Mouse (Mus musculus) frontal cortex, postnatal 36 days (tissue): ENCODE measurements at regions not wholly inside any gene's neighbourhood (a gene's known extent, or its start where the extent isn't known, plus 50 kb on each side); places are given as distances from the start of the nearest gene placed in this dataset.

Source experiments
- DNase-seq, 2 experiments: peaks; one replicate each; pipeline ENCODE4 v3.0.0; 2022; ENCODE audit warnings: low spot score in 2 of 2

DNA sequence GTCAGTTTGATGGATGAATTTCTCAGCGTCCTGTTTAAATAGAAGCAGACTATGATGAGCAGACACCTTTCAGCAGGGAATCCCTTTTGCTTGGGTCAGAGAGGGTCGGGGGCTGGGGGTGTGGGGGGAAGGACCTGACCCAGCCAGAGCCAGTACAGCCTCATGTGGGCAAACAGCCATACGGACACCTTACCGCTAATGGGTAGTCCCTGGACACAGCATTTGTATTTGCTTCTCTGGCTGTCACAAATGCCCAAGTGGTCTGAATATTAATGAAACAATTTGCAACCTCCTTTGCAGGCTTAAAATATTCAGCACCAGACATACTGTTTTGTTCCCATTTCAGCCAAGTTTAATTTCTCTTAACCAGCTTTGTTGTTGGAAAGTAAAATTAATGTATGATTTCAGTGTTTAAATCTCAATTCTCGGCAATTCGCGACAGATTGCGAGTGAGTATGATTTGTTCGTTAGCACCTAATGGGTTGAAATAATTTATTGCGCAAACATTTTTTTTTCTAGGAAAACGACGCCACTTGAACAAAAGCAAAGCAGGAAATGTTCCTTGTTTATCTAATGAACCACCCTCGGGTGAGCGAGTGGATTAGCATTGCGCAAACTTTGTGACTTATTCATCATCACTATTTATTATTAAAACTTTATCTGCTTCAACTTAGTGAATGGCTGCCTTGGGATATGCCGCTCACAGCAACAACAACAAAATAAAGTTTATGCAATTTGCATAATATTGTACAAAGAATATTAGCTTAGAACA lies 166.2 kb downstream of the Cdh26 start:
- no peak for DNase-seq

DNA sequence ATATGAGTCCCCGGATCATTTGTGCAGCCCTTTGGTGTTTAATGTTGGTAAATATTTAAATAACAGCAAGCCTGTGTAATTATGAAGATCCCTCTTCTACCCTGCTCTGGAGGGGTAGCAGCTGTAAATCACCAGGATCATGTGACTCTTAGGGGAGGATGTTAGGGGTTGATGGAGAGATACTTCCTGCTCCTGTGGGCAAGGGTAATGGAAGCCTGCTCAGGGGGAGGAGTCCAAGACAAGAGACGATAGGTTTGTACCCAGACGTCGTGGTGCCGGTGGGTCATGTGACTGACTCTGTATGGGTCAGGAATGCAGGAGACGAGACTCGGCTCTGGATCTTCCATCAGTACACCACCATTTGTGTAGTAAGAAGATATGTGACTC lies 166.7 kb downstream of the Cdh26 start:
- DNase-seq = no peak

DNA sequence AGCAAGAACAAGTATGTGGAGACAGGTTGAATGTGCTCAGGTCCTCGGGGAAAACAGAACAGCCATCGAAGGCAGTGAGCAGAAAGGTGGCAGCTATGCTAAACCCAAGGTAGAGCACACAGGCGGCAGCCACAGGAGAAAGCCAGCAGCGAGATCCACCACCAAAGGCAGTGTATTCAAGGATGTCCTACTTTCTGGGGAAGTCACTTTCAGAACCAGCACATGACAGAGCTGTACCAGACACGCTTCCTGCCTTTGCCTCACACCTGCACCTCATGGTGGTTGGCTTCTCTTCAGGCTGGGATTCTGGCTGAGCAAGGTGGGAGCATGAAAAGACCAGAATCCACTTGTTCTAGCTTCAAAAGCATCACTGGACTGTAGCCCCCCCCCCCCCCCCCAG lies 168.0 kb downstream of the Cdh26 start:
- no peak for DNase-seq

DNA sequence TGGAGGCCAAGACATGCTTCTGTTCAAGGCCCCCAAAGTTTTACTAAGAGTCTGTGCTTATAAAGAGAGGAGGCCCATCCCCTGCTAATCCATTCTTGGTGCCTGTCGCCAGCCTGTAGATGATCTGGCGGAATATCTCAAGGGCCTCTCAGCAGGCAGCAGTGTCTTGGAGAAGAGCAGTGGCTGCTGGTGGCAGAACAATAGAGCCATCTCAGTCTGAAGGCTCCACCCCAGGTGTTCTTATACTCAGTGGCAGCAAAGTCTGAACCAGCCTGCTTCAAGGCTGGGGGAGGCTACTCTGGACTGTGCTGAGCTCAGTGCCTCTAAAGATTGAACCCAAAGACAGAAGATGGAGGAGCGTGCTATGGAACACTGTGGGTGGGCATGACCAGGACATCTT lies 168.5 kb downstream of the Cdh26 start:
- no peak for DNase-seq

DNA sequence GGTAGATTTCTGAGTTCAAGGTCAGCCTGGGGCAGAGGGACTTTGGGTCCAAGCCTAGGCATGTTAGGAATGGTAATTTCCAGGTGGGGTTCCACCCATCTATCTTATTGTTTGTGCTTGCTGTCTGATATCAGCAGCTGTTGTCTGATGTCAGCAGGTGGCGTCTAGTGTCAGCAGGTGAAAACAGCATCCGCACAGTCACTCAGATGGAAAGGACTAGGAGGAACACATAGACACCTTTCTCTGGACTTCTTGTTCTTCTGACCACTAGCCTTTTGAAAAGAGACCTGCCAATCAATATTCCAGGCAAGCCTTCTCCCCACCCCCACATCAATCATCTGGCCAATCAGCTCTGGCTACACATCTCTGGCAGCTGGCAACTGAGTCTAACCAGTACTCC lies 173.1 kb downstream of the Cdh26 start:
- no peak for DNase-seq

DNA sequence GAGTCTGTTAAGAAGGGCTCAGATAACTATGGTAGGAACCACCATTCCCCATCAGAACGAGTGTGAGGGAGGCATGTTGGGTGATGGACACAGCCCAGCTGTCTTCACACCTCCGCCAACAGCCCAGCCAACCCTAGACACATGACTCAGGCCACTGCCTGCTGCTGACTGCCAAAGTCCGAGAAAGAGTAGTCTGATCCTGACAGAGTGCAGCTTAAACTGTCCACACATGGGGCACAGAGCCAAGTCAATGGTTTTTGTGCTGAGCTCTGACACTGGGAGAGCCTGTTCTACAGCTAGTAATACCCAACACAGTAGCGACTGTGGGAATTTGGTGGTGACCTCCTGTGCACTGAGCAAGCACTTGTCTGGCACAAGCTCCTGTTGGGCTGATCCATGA lies 176.4 kb downstream of the Cdh26 start:
- peak in 1 of 2 experiments; percentile 29 for DNase-seq

DNA sequence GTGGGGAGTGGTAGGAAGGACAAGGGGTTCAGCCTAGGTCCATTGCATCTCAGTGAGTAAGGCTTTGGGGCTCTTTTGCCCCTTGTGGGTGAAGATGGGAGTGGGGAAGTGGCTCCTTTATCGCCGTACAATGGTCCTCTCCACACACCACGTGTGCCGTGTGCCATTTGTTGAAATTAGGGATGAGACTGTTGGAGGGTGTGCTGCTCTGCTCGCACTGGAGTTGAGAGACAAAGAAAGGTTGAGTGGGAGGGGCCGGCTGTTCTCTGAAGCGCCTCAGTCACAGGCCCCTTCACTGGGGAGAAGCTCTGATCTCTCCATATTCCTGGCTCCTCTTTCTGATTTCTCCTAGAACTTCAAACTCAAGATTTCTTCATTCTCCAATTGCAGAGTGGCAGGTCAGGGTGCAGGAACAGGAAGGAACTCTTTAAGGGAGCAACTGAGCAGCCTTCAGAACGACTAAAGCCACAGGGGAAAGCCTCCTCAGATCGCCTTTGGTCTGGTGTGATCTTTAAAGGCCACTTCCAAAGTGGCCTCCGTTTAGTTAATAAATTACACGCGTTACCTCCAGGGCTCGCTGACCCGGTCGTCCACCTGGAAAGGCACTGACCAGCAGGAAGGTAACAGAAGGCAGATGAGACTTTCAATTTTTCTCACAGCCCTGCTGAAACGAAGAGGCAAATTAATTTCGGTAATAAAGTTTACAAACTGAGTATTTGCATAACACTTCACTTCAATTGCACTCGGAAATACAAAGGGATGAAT lies 180.1 kb downstream of the Cdh26 start:
- no peak for DNase-seq

DNA sequence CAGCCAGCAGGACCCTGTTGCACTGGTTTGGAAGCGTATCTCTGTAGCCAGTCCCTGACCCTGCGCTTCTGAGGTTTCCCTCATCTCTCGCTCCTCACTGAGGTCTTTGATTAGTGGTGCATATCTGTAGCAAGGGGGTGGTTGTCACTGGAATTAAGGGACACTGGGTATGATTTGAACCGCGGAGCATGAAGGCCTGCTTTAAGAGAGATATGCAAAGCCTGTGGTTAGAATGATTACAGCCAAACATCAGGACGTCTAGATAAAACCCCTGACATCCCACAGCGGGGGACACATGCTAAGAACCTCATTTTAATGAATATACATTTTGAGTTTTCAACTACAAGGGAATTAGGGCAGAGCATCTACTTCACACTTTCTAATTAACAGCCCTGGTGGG lies 184.4 kb downstream of the Cdh26 start:
- DNase-seq = no peak

DNA sequence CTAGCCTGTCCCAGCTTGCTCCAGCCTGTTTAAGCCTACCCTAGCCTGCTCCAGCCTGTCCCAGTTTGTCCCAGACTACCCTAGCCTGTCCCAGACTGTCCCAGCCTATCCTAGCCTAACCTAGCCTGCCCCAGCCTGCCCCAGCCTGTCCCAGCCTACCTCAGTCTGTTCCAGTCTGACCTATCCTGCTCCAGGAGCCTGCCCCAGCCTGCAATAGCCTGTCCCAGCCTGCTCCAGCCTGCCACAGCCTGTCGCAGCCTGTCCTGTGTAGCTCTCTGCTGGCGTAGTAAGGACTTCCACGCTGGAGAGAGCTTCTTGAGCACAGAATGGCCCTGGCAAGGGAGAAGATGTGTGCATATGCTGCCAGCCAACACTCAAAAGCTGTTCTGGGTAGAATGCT lies 192.5 kb downstream of the Cdh26 start:
- DNase-seq = peak in 1 of 2 experiments; percentile 16

DNA sequence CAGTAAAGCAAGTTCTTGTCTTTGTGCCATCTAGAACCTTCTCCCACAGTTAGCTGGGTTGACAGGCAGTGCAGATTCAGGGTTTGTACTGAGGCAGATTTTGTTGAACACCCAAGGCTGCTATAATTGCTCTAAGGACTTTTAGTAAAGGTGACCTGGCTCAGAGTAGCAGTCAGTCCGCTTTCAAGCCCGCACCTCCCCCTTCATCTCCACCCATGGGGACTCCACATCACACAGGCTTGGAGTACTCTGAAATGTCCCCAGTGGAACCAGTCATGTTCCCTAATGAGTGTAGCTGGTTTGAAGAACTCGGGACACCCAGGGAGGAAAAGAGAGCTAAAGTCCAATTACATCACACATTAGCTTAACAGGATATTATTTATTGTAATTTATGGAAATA lies 194.1 kb downstream of the Cdh26 start:
- DNase-seq = no peak

DNA sequence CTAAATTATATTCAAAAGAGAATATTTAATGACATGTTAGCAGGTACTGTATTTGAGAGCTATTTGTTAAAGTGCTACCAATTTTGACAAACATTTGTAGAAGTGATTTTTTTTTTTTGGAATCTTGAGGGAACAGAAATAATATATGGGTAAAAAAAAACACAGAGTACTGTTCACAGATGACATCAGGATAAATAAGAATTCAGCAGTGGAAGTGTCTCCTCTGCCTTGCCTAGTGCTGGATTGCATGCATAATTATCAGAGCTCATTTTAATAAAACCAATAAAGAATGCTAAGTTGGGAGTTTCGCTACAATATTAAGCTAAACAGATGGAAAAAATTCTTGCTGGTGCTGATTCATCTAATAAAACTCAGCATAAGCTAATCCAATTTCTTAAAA lies 194.6 kb downstream of the Cdh26 start:
- DNase-seq = no peak

DNA sequence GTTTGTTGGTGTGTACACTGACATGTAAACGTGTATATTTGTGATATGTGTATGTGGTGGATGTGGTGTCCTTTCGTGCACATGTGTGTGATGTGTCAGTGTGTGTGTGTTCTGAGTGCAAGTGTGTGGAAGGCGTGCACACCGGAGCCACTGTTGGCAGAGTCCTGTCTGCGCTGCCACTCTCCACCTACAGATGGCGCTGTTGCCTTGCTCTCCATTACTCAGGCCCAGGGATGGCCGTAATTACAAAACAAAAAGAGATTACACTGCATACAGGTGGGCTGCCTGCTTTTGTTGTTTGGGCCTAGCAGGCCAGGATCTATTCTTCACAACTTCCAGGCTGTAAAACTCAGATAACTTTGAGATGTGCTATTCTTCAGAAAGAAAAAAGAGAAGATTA lies 199.4 kb downstream of the Cdh26 start:
- peak; percentile 69 for DNase-seq

DNA sequence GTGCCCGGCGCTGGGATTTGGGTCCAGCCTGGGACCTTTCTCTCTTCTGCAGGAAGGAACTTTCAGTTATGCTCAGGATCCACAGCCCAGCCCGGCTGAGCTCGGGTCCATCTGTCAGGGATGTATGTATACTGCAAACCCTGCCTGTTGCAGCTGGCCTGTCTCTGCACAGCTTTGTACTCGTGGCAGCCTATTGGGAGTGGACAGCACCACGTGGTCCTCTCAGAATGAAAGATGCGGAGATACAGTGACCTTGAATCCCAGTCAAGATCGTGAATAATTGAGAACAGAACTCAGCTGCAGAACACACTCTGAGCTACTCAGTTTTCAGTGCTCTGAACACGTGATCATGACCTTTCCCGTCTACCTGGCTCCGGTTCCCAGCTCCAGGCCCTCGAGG lies 200.2 kb downstream of the Cdh26 start:
- no peak for DNase-seq

DNA sequence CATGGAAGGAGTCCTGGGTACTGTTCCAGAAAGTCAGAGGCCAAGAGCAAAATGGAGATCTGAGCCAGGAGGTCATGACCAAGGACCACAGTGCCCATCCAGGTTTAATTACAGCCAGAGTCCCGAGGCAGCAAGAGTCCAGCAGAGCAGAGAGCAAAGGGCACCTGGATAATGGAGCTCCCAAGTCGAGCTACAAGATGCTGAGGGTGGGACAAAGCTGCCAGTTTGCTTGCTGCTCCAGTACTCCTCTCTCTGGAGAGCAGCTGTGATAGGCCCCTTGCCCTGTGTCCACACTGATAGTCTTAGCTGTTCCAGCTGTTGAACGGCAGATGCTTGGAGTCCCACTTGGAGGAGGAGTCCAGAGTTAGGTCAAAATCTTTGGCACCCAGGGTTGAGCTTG lies 201.0 kb downstream of the Cdh26 start:
- DNase-seq = no peak

DNA sequence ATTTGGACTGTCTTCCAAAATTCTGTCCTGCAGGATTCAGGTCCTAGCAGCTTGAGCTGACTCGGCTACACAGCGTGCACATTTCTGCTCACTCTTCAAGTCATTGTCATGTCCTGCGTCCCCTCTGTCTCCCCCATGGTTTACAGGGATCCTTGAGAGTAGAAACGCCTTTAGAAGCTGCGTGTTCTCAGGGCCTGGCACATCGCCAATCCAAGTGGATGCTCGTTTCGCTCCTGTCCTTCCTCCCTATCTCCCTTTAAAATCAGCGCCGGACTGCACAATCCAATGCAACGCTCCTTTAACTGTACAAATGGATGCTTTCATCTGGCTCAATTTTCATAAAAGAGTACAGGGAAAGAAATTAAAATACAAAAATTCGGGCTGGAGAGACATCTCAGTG lies 201.6 kb downstream of the Cdh26 start:
- DNase-seq = no peak

DNA sequence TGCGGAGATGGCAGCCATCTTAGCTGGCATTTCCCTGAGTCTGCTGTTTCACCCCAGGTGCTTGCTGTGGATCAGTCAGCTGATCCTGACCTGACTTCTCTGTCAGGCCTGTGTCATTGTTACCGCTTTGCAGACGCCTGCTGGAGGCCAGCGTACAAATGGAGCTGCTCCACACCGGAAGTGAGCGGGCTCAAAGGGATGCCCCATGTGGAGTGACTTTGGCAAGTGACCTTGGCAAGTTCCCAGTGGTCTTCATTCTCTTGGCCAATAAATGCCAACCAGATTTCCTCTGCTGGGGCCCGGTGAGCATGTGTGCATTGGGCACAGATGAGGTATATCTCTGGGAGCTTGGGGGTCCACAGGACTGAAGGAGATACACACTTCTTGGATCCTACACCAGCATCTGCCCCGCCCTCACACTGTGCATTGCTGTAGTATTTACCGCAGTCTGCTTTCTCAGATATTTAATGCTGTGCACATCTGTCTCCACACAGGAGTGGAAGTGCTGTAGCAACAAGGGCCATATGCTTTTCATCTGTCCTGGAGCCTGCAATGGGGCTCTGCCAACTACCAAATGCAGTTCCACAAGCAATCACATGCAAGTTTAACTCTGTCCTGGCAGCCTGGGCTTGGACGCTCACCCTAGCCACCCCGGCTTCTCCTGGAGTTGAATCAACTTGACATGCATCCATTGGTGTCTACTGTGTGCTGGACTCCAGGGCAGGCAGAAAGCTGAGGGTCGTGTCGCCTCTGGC lies 202.7 kb downstream of the Cdh26 start:
- no peak for DNase-seq

DNA sequence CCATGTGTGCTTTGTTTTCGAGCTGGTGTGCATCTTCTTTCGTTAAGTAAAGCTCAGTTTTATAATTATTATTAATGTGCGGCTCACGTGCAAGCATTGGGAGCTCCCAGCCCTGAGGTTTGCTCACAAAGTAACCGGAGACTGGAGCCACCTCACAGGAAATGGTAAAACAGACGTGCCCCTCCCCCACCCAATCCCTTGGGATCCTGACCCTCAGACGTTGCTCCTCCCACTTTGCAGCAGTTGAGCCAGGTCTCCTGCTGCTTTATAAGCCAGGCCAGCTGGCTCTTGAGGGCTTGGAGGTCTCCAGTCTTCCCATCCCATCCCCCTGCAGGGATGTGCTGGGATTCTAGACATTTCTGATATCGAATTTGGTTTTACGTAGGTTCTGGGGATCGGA lies 203.8 kb downstream of the Cdh26 start:
- no peak for DNase-seq

DNA sequence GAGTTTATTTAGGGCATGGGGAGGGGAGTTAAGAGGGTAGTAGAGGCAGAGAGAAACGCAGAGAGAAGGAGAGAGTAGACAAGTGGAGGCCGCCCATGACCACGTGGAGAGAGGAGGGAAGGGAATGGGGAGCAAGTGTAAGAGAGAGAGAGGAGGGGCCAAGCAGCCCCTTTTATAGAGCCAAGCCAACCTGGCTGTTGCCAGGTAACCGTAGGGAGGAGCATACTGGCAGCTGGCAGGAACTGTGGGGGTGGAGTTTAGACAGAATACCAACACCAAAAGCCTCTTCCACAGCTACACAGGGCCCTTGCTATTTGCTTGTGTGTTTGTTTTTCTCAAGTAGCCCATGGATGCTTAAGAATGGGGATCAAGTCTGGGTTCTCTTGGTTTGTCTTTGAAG lies 205.4 kb downstream of the Cdh26 start:
- DNase-seq = no peak

DNA sequence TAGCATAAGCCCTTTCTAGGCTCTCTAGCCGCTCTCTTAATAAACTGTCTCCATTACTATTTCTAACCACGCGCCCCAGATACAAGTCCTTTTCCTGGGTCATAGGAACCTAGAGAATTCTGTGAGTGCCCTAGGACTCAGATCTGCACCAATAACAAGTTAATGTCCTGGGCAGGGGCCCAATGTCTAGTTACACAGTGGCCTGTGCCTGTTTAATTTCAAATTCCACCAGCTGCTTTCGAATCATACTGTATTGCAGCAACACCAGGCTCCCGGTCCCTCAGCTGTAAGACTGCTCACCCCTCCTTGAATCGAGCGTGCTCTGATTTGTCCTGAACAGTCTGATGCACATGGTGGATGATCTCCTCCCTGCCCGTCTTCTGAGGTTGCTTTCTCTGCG lies 206.6 kb downstream of the Cdh26 start:
- no peak for DNase-seq

DNA sequence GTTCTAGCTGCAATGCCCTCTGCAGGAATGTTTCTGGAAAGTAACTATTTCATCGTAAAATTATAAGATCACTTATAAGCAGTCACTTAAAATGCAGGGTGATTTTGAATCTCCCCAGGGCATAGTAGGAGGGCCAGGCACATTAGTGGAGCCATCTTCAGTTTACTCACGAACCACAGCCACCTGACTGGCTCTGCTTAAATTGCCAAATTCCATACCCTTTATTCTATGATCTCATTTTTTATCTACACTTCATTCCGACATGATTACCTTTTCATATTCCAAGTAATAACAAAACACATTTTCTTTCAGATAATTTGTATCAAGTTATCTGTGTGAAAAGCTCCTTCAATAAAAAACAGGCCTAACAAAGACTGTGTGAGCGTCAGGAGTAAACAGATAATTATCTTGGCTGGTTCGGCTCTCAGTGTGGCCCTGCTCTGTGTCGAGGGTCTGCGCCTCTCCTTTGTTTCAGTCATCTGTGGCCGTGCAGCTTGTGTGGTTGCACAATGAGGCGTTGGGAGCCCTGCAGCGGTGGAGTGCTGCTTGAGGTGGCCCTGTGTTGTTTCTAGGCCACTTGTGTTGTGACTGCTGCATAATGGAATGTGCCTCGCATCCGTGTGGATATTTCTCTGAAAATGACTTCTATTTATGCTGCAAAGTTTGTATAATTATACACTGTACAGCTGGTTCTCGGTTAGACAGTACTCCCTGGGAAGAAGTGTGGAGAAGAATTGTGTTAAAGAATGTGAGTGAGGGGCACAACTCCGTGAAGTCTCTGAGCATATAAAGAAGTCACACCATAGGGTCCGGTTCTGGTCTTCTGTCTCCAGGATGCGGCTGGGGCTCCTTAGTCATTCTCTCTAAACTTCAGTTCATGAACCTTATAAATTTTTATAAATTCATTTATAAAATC lies 212.1 kb downstream of the Cdh26 start:
- DNase-seq = no peak

DNA sequence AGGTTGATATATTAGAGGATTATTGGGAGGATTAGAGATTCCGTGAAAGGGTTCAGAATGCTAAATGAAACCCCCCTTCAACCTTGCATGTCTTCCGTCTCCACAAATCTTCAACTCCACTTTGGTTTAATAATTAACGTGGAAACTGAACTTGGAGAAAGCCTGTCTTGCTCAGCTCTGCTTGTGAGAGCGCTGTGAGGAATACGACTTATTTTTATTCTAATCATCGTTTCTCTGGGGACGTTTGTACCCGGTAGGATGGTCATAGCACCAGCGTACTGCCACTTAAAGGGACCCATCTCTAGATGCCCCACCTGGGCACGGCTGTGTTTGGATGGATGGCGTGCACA lies 212.7 kb downstream of the Cdh26 start:
- no peak for DNase-seq

DNA sequence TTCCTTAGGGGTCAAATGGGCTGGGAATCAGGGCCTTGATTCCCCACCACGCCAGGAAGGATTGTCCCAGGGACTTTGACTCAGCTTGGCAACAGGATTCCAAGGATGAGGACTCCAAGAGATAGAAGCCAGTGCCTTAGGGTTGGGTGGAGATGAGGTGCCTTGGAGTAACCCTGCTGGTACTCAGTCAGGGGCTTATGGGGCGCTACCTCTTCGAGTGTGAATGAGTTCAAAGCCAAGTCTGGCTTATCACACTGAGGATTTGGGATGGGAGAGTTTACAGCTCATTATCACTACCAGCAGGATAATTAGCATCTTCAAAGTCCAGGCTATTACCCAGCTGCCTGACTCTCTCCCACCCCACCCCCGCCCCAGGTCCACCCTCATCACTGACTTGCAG lies 213.5 kb downstream of the Cdh26 start:
- DNase-seq = no peak
